Mouse (Mus musculus): ENCODE data around the gene E130208F15Rik. TPM values are rescaled to one million over a fixed set of nuclear protein-coding genes. Genes with fewer than 3 reads are reported as not detected.
A peak's percentile ranks its signal among the peaks of the same experiment; 100 is the strongest.

E130208F15Rik gene
- total RNA-seq (2021), result under 1 TPM; 0.70 to 0.91 TPM

DNA sequence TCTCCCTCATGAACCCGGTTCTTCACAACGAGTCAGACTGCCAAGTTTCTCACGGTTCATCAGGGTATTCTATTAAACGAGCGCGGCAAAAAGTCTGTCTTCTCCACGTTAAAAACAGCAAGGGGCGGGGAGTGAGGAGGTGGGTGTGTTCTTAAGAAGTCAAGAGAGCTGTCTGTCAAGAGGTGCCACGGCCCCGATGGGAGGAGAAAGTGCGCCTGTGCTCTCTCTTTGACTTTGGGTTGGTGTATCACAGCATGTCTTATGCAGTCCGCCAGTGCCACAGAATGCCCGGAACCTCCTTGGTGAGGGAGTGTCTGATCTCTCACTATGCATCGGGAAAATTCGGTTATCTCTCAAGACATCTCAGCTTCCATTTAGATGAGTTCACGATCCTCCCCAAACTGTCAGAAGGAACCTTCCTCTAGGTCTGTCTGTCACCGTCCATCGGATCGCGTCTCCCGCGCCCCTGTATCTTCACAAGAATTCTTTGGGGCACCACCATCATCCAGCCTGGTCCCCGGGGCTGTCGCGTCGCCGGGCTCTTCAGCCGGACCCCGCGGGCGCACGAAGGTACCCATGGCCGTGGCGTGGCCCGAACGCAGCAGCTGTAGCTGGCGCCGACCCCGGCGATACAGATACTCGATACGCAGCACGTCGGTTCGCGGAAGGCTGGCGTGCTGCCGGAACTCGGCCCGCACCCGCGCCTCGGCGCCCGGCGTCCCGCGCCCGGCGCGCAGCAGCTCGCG, at the start of gene E130208F15Rik:
Gene E130208F15Rik, plus strand, starts transcription at position 202 of the 746 bp plus-strand sequence.
- peak; percentile 75 for DNase-seq

DNA sequence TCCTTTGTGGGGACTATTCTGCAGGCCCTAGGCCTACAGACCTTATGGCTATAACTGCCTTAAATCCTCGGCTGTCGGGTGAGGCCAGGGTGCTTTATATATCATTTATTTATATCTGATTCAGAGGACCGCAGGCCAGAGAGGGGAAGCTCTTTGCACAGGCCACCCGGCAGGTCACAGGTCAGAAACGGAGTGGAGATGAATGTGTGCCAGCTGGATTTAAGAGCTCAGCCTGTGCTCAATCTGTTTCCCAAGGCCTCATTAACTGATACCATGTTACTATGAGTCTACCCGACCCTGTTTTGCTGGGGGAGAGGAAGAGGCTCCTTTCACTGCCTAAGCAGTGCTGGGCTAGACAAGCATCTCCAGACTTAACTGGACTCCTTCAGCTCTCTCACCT, 47.2 kb upstream of the E130208F15Rik start:
- no peak for DNase-seq

DNA sequence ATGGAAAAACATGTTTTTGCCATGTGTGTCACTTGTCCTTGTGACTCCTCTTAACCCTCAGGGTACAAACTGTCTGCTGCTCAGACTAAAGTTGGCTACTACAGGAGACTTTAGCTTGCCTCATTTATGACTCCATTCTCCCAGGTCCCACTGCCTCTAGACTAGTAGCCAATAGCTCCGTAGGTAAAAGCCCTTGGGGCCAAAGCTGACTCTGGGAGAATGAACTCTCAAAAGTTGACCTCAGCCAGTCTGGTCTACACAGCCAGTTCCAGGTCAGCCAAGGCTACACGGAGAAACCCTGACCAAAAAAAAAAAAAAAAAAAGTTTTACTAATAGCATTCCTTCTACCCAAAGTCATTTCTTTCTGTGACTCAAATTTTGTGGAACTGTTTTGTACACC, 42.6 kb upstream of the E130208F15Rik start:
- no peak for DNase-seq

DNA sequence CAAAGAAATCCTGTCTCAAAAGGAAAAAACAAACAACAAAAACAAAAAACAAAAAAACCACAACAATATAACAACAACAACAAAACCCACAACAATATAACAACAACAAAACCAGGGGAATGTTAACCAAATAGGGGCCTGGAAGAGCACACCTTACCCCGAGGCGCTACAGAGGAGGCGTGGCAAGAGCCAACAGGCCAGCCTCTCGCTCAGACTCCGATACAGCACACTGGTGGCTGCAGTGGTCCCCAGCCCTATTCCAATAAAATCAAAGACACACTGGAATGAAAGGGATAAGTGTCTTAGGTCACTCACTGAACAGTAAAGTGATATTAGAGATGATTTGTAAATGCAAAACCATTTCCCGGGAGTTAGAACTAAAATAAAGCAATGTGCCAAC, 42.0 kb upstream of the E130208F15Rik start:
- no peak for DNase-seq

DNA sequence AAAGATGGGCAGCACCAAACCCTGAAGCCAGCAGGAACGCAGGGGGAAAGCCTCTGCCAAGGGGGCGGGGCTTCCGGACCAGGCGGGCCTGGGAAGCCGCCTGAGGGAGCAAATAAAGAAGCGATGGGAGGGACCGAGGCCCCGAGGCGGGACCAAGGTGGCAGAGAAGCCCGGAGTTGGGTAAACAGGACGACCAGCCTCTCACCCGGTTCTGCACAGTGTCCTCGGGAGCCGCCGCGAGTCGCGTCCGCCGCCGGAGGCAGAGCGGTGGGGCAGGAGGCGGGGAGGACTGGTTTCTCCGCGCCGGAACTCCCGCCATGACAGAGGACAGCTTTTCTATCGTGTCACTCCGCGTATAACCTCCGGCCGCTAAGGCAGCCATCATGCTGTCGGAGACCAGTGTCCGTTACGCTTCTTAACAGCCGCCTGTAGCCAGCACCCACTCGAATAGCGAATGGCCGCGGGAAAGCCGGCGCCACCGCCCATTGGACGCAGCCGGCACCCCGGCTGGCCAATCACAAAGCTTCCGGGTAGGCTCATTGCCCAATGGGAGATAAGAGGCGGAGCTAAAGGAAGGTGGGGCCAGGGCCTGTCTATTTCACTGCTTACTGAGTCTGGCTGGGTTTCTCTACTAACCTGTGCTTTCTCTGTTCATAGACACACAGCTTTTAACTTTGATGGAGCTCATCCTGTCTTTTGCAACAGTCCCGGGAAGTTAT, 41.4 kb upstream of the E130208F15Rik start, which contains the start of the genes Thap8 and Wdr62:
Gene Thap8, plus strand, starts transcription at position 144 of the 719 bp plus-strand sequence.
Gene Wdr62, minus strand, starts transcription at position 469 of the 719 bp plus-strand sequence.
- peak; percentile 95 for DNase-seq

DNA sequence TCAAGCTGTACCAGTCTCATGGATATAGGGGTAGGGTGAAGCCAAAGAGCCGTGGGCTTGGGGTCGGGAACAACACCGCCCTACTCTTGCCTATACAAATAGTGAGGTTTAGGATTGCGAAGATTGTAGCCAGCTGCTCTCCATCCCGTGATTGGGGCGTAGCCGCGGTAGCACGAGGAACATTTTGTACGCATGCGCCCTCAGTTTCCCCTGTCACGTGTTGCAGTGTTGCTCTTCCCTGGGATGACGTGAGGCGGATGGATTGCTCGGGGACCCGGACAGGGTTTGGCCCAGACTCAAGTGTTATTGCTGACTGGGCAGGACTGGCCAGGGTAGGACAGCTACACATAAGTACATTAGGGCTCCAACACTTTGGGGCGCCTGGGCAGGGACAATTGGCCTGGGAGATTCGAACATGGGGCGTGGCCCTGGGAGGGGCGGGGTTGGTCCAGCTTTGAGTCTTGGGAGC, 40.8 kb upstream of the E130208F15Rik start:
- DNase-seq, result peak; percentile 92

DNA sequence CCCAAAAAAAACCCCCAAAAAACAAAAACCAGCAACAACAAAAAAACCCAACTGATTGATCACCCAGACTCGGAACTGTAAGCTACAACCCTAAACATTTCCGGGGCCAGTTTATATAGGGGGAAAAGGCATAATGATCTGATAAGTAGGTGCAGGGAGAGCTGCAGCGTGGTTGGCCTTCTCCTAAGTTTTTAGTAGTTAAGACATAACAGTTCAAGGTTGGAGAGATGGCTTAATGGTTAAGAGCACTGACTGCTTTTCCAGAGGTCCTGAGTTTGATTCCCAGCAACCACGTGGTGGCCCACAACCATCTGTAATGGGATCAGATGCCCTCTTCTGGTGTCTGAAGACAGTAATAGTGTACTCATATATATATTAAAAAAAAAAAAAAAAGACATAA, 40.0 kb upstream of the E130208F15Rik start:
- no peak for DNase-seq

DNA sequence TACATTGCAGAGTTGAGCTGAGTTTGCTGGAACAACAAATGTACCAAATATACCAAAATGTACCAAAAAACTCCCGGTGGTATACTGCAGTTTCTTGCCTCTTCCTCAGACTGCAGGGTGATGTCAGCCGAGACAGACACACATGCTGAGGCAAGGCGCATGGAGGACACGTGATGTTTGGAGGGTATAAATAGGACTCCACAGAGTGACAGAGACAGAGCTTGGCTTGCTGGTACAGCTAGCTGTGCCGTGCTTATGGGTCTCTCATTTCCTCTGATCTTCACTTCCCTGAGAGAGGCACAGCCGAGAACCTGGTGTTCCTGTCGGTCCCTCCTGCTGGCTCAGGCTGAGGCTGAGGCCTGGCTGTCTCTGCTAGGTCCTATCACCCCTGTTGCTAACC, 38.8 kb upstream of the E130208F15Rik start:
- no peak for DNase-seq

DNA sequence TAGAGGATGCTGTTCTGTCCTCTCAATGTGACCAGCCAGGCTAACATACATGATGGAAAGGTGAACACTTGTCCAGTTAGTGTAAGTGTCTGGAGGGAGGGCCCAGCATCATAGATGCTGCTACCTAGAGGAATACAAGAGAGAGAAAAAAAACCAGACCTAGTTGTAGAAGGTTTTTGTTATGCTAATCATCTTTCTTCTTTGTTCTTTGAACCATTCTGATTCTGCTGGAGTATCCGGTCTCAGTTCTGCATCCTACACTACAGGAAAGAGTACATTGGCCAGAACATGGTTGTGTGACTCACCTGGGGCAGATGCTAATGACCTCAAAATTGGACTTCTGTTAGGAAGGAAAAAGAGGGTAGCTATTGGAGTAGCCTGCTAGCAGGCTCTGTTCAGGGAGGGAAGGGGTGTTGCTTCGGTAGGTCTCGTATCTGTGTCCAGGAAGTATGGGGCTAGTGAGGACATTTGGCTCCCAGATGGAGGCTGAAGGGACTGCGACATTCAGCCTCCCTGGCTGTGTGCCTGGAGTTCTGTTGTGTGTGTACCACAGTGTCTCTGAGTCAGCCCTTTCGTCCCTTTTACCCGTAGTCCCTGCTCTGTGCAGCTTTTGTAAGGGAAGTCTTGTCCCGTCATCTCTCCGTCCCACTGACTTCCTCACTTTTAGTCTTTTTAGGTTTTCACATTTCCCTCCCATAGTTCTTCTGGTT, 34.7 kb upstream of the E130208F15Rik start:
- peak; percentile 67 for DNase-seq

DNA sequence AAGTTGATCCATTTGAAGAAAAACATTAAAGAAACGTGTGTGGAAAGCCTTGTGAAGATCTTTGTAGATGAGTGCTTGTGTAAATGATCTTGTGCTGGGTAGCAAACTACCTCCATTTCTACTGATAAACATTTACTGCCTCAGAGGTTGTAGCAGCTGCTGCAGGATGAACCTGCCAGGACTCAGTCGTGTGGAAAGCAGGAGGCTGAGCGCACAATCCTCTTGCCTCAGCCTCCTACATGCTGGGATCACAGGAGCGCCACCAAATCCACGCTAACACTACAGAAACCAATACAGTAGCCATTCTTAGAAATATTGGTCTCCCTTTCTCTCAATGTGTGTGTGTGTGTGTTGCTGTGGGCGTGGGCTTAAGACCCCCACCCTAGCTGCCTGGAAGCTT, 33.5 kb upstream of the E130208F15Rik start:
- DNase-seq, result no peak

DNA sequence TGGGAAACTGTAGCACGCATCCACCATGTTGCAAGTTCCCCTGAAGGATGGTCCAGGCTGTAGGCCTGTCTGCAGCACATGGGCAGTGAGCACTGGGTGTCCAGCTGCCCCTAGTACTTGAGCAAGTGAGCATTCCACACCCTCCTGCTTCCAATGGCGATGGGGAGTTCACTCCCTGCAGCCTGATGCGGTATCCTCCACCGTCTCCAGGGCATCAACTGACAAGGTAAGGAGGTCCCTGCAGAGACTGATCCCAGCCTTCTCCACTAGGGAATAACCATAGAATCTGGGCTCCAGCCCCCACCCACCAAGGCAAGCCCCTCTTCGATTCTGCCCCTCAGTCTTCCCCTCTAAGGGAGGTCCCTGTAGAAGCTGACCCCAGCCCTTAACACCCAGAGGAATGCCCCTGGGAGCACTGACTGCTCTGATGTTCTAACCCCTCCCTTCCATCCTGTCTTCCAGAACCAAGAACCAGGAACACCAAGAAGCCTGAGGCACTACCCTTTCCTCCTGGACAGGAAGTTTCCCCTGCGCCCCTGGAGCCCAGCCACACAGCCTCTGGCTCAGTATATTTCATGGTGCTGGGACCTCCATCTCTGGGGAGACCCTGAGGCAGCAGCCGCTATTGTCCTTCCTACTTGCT, 32.3 kb upstream of the E130208F15Rik start:
- no peak for DNase-seq

DNA sequence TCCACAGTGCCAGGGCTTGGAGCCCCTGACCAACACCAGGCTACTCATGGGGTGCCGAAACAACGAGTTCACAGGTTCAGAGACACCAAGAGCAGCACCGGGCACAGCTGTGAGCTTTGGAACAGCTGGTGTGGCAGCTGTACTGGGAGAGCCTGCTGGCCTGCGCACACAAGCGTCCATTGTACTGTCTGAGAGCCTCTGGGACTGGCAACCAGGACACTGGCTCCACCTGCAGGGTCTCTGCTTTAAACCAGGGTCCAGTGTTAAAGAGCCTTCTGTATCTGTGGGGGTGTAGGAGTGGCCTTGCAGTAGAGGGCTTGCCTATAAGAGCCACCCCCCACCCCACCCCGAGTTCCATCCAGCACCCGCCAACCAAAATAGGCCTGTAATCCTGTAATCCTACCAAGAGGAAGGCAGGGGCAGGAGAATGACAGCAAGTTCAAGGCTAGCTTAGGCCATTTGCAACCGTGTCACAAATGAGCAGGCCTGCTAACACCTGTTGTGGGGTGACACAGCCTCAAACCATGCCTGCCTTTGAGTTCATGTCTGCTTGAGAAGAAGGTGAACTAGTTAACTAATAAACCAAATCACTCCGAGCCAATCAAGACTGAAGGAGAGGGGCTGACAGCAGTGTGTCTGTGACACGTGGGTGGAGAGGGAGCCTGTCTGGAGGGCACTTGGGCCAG, 31.7 kb upstream of the E130208F15Rik start:
- peak; percentile 29 for DNase-seq

DNA sequence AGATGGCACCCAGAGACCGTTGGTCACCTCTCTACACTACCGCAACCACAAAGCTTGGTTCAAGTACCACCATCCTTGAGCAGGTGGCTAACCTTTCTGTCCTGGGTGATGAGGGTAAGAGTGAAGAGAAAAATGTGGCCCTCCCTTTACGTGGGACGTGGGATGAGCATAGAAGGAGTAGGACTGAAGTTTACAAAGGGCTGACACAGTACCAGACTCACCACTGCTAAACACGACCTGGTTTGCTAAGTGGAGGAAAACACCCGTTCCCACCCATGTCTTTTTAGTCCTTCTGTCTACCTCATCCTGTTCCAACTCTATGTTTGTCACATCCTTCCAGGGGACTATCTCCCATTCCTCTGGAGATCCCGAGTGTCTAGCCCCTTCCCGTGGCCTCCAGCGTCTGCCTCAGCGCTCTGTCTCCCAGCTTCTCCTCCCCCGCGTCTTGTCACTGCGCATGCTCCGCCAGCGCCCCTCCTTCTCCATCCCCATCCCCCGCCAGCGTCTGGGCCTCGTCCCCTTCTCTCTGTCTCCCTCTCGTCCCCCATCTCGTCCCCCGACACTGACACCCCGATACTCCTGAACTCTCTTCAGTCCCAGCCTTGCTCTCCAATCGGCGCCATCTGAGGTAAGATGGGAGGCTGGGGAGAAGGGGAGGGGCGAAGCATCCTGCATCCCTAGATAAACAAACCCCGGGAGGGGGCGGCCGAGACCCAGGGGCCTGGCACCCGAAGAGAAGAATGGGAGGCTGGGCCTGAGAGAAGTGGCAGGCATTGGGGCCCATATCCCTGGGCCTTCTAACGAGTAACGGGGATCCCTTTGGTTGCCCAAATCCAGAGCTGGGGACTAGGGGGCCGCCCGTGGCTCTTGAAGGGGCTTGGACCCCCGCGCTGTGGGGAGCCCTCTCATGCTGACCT, 30.1 kb upstream of the E130208F15Rik start, which contains the start of gene Clip3:
Gene Clip3, plus strand, starts transcription at position 514 of the 917 bp plus-strand sequence.
- DNase-seq, result peak; percentile 83

DNA sequence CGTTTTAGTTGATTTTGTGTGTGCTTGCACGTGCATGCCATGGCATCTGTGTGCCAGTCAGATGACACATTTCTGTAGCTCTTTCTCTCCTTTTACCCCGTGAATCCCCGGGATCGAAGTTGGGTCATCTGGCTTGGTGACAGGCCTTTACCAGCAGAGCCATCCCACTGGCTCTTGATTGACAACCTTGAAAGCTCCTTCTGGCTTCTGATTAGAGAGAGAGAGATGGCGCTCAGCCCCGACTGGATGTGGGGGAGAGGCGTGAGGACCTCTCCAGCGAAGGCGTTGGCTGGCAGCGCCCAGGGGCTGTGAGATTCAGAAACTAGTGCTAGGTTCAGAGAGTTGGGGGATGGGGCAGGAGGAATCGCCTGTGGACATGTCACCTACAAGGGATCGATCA, 27.7 kb upstream of the E130208F15Rik start:
- no peak for DNase-seq

DNA sequence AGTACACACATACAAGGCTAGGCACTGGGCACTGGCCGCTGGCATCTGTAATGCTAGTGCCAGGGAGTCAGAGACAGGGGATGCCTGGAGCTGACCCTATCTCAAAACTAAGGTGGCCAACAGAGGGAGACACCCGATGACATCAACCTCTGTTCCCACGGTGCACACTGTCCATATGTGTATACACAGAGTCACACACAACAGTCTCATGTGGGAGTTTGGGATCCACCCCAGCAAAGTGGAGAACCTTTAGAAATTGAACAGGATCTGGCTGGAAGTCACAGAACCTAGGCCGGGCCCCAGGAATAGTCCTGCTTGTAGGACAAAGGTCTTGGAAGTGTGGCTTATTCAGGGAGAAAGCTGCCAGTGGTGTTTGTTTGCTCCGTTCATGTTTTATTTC, 27.2 kb upstream of the E130208F15Rik start:
- no peak for DNase-seq

DNA sequence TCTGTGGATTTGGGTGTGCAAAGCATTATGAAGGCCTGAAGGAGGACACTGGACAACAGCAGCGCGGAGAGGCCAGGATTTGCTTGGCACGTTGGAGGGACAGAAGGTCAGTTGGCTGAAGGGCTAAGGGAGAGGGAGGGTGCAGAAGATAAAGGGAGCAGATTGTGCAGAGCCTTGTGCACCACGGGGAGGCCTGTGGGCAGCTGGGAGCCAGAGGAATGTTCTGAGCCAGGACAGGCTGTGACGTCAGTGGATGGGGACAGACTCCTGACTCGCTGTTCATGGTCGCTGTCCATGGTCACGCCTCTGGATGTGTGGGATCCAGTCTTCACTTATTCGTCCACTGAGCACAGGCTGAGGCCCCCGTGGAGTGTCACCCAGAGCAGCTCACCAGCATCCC, 26.4 kb upstream of the E130208F15Rik start:
- peak; percentile 77 for DNase-seq

DNA sequence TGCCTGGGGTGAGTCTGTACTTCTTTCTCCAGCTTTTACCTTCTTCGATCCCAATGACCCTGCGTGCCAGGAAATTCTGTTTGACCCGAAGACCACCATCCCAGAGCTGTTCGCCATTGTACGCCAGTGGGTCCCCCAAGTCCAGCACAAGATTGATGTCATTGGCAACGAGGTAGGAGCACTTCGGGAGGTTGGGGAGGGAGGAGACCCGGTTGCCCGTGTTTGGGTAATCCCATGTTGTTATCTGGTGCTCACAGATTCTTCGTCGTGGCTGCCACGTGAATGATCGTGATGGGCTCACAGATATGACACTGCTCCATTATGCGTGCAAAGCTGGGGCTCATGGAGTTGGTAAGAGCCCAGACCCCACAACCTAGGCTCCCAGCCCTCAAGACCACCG, 24.7 kb upstream of the E130208F15Rik start:
- DNase-seq, result no peak

DNA sequence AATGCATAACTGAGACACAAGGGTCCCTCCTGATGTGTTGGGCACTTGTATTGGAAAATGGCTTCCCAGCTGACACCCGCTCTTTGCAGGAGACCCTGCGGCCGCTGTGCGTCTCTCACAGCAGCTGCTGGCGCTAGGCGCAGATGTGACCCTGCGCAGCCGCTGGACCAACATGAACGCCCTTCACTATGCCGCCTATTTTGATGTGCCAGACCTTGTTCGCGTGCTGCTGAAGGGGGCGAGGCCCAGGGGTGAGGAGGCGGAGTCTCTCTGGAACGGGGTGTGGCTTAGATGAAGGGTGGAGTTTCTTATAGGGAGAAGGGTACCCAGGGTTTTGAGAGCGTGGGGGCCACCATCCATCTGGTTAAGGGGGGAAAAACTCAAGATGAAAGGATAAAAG, 24.3 kb upstream of the E130208F15Rik start:
- no peak for DNase-seq

DNA sequence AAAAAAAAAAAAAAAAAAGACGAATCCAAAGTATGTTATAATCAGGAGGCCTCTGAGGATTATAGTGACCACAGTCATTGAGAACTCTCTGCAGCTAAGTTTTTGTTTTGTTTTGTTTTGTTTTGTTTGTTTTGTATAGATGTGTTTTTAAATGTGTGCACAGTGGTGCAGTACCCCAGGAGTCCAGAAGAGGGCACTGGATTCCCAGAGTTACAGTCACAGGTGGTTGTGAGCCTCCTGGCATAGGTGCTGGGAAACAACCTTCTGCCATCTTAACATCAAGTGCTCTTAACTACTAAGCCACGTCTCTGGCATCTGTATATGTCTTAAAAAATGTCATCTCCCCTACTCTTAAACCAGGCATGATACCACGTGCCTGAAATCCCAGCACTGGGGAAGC, 20.6 kb upstream of the E130208F15Rik start:
- DNase-seq, result no peak

DNA sequence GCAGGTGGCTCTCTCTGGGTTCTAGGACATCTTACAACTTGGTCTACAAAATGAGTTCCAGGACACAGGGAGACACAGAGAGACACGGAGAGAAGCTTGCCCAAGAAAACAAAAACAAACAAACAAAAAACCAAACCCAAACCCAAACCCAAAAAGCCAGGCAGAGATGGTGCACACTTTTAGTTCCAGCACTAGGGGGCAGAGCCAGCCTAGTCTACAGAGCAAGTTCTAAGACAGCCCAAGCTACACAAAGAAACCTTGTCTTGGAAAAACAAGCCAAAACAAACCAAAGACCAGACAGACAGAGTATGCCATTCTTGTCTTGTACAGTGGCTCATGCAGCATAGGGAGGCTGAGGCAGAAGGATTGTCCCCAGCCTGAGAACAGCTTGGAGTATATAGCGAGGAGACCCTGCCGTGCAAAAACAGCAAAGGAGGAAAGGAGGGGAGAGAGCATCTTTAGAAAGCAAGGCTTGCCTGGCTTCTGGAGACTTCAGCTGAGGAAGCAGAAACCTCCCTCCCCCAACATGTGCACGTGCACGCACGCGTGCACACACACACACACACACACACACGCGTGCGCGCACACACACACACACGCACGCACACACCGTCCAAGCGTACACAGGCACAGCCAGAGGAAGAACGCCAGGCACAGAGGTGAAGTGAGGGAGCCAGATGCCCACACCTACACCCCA, 15.3 kb upstream of the E130208F15Rik start:
- DNase-seq, result no peak

Data from heart, postnatal 4 days (tissue).